Mouse (Mus musculus): ENCODE data around the gene Gm10282. TPM values are rescaled to one million over a fixed set of nuclear protein-coding genes. Genes with fewer than 3 reads are reported as not detected.

Gm10282 gene
- total and polyA plus RNA-seq, 3 experiments: 11.7 to 133 TPM; not detected in 1

- H3K79me2 ChIP-seq (ENCODE audit: control insufficient read depth, insufficient read depth, low read length, poor library complexity): no peaks in the 10 kb centered on the region
- no peak overlapping the region for H3K9ac ChIP-seq (ENCODE audit: control insufficient read depth, low read depth, low read length, poor library complexity, severe bottlenecking)
- H3K36me3 ChIP-seq (ENCODE audit: control insufficient read depth in 1 of 2, insufficient read depth in 2 of 2, low read length in 2 of 2): peaks cover 0 to 11% of the 10 kb centered on the region in 2 experiments; a peak in 2 of 4 replicates
- no peak for TF ChIP-seq E2F4 (IDR thresholded peaks at IDR 0.05; ENCODE audit: borderline replicate concordance, low read depth, low read length)
- no peak for TF ChIP-seq USF2 (IDR thresholded peaks at IDR 0.05; ENCODE audit: borderline replicate concordance in 1 of 2, insufficient read depth in 1 of 2, low read depth in 1 of 2, low read length in 2 of 2)
- TF ChIP-seq CTCF (IDR thresholded peaks at IDR 0.05 in 2 of 3, conservative IDR thresholded peaks at IDR 0.05 in 1 of 3; ENCODE audit: control insufficient read depth in 1 of 3, insufficient read depth in 1 of 3, low read depth in 2 of 3, low read length in 3 of 3, poor library complexity in 1 of 3, severe bottlenecking in 1 of 3): no peak
- TF ChIP-seq CHD1 (IDR thresholded peaks at IDR 0.05; ENCODE audit: low read depth, low read length): no peak
- no peak for TF ChIP-seq MAZ (IDR thresholded peaks at IDR 0.05; ENCODE audit: low read depth, low read length)
- no peak for TF ChIP-seq RAD21 (IDR thresholded peaks at IDR 0.05; ENCODE audit: low read depth, low read length)
- no peak for TF ChIP-seq SIN3A (IDR thresholded peaks at IDR 0.05; ENCODE audit: low read length)
- TF ChIP-seq MYC (IDR thresholded peaks at IDR 0.05; ENCODE audit: low read depth, low read length): no peak
- TF ChIP-seq GABPA (IDR thresholded peaks at IDR 0.05; ENCODE audit: low read depth, low read length): no peak
- TF ChIP-seq NELFE (IDR thresholded peaks at IDR 0.05; ENCODE audit: low read depth, low read length): no peak
- TF ChIP-seq GATA1 (IDR thresholded peaks at IDR 0.05; ENCODE audit: low read depth, low read length): no peak
- TF ChIP-seq MAX (IDR thresholded peaks at IDR 0.05; ENCODE audit: low read length): no peak
- no peak for TF ChIP-seq MEF2A (IDR thresholded peaks at IDR 0.05; ENCODE audit: extremely low read depth, insufficient replicate concordance, low read depth, low read length, poor library complexity, severe bottlenecking)
- no peak for TF ChIP-seq TAL1 (IDR thresholded peaks at IDR 0.05; ENCODE audit: low read length)
- no peak for TF ChIP-seq MXI1 (IDR thresholded peaks at IDR 0.05; ENCODE audit: low read depth, low read length)
- TF ChIP-seq ETS1 (IDR thresholded peaks at IDR 0.05; ENCODE audit: low read depth, low read length): no peak
- TF ChIP-seq MYB (IDR thresholded peaks at IDR 0.05; ENCODE audit: low read depth, low read length): no peak
- no peak for TF ChIP-seq TBP (IDR thresholded peaks at IDR 0.05; ENCODE audit: low read depth, low read length)
- H3K9me3 ChIP-seq (replicated peaks; ENCODE audit: insufficient read depth, low read length): no peaks in the 10 kb centered on the region
- no peak overlapping the region for H3K4me3 ChIP-seq (ENCODE audit: control insufficient read depth in 1 of 2, insufficient read depth in 1 of 2, low read depth in 2 of 2, low read length in 2 of 2)
- H3K4me1 ChIP-seq (ENCODE audit: control insufficient read depth in 1 of 2, insufficient read depth in 2 of 2, low read length in 2 of 2): peaks cover 0 to 17% of the 10 kb centered on the region in 2 experiments; a peak in 2 of 4 replicates
- no peak for DNase-seq (ENCODE audit: low read depth, low spot score)
- H3K27me3 ChIP-seq (ENCODE audit: control insufficient read depth in 1 of 2, insufficient read depth in 2 of 2, low read length in 2 of 2): no peaks in the 10 kb centered on the region
- H3K27ac ChIP-seq (ENCODE audit: control insufficient read depth, low read depth, low read length): no peak overlapping the region
These were observed 39.7 kb downstream of the Gm10282 start for GRCm38 (mm10) chr8:72265342-72265741.

- peaks cover 0 to 8% of the 10 kb centered on the region in 2 experiments; a peak in 2 of 4 replicates for H3K4me1 ChIP-seq (ENCODE audit: control insufficient read depth in 1 of 2, insufficient read depth in 2 of 2, low read length in 2 of 2)
- H3K79me2 ChIP-seq (ENCODE audit: control insufficient read depth, insufficient read depth, low read length, poor library complexity): no peaks in the 10 kb centered on the region
- DNase-seq (ENCODE audit: low read depth, low spot score): no peak
- no peak overlapping the region for H3K4me3 ChIP-seq (ENCODE audit: control insufficient read depth in 1 of 2, insufficient read depth in 1 of 2, low read depth in 2 of 2, low read length in 2 of 2)
- peaks cover 0 to 7% of the 10 kb centered on the region in 2 experiments; a peak in 2 of 4 replicates for H3K36me3 ChIP-seq (ENCODE audit: control insufficient read depth in 1 of 2, insufficient read depth in 2 of 2, low read length in 2 of 2)
- no peaks in the 10 kb centered on the region for H3K27me3 ChIP-seq (ENCODE audit: control insufficient read depth in 1 of 2, insufficient read depth in 2 of 2, low read length in 2 of 2)
- H3K9ac ChIP-seq (ENCODE audit: control insufficient read depth, low read depth, low read length, poor library complexity, severe bottlenecking): no peak overlapping the region
- no peak overlapping the region for H3K27ac ChIP-seq (ENCODE audit: control insufficient read depth, low read depth, low read length)
- no peaks in the 10 kb centered on the region for H3K9me3 ChIP-seq (replicated peaks; ENCODE audit: insufficient read depth, low read length)
- TF ChIP-seq UBTF (IDR thresholded peaks at IDR 0.05; ENCODE audit: borderline replicate concordance, insufficient read depth, low read depth, low read length): no peak
- no peak for TF ChIP-seq POLR2AphosphoS5 (IDR thresholded peaks at IDR 0.05; ENCODE audit: borderline replicate concordance, low read depth, low read length)
- no peak for TF ChIP-seq CHD2 (IDR thresholded peaks at IDR 0.05; ENCODE audit: low read length)
- TF ChIP-seq MAZ (IDR thresholded peaks at IDR 0.05; ENCODE audit: low read depth, low read length): no peak
These were observed 41.6 kb downstream of the Gm10282 start for GRCm38 (mm10) chr8:72263451-72263850.
